Mouse (Mus musculus): ENCODE data around the gene Agbl5.

Agbl5 gene

DNA sequence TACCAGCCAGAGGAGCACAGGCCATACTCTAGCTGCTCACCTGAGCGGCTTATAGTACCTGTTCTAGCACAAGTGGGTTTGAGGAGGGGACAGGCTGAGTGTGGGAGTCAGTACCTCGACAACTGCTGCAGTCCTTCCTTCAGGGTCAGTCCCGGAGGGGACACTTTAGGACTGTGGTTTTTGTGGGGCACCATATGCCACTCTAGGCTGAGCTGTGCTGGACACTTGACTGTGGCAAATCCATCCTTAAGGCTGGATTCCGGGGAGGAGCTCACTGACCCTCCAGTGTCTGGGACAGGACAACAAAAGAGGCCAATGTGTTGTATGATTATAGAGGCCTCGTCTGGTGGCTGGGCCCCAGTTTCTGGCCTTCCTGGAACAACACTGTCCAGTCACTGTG is 64.1 kb downstream of the Agbl5 start:
- no peak for DNase-seq (ENCODE audit: low spot score in 2 of 2)

DNA sequence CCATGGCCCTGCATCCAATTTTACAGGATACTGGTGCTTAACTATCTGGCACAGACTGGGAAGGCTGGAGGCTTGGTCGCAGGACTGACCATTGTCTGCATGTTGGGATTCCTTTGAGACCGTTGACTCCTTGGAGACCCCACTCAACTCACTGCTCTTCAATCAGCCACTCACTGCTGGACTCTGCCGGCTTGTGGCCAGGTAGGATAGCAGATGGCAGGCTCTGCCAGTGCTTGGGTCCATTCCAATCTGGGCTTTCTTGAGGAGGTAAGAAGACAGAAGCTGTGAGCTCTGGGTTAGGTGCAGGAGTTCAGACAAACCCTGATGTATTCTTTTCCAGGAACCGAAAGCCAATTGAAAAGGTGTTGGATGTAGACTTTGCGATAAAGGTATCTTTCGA is 65.6 kb downstream of the Agbl5 start:
- no peak for DNase-seq (ENCODE audit: low spot score in 2 of 2)

DNA sequence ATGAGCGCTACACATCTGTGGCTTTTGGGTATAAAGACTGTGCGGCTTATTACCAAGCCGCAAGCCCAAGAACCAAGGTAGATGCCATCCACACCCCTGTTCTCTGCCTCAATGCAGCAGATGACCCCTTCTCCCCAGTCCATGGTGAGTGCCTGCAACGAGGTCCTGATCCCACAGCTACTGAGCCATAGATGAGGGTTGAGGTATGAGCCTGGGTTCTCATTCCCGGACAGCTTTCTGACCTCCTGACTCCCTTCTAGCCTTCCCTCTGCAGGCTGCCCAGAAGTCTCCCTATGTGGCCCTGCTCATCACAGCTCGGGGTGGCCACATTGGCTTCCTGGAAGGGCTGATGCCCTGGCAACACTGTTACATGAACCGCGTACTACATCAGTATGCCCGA is 66.1 kb downstream of the Agbl5 start:
- DNase-seq (ENCODE audit: low spot score in 2 of 2): no peak

DNA sequence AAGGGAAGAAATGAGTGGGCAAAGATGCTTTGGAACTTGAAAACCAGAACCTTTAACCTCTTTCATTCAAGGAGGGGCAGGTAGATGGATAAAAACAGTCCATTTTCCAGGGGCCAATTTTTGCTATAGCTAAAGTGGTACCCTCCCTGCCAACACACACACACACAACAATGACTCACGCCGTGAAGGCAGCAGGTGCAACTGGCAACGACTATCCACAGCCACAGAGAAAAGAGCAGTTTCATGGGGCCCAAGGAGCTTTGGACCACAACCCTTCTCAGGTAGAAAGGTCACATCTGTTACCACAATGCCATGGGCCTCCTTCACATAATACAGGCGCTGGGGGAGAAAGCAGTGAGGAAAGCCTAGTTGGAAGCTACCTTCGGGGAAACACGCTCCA is 67.3 kb downstream of the Agbl5 start:
- DNase-seq (ENCODE audit: low spot score in 2 of 2): no peak
